Mouse (Mus musculus): ENCODE results near the gene Bfar. TPM values are rescaled to one million over a fixed set of nuclear protein-coding genes. Genes with fewer than 3 reads are reported as not detected.

Gene Bfar
- total and polyA plus RNA-seq, 3 experiments = 43.1 to 44.4 (median 43.9) TPM

- Histone ChIP-seq H3K27me3 (replicated peaks) (no peaks in the 10 kb centered on the region), H3K9ac (ENCODE audit: insufficient read depth, low read depth) (no peak overlapping the region), H3K4me2 (ENCODE audit: insufficient read depth, low read depth, poor library complexity, severe bottlenecking) (no peak overlapping the region), H3K79me2 (replicated peaks; ENCODE audit: control insufficient read depth, extremely low read depth, insufficient read depth, poor library complexity, severe bottlenecking) (peaks cover 36% of the 10 kb centered on the region), H3K4me3 (replicated peaks in 1 of 3; ENCODE audit: low read depth in 2 of 3, low read length in 2 of 3, poor library complexity in 1 of 3) (no peak overlapping the region), H3K36me3 (replicated peaks in 1 of 2; ENCODE audit: control insufficient read depth in 1 of 2, insufficient read depth in 1 of 2, low read length in 1 of 2) (peaks cover 24 to 81% of the 10 kb centered on the region in 2 experiments), H3K27ac (ENCODE audit: insufficient read depth, low read depth) (no peak overlapping the region), H3K9me3 (replicated peaks; ENCODE audit: low read length) (no peaks in the 10 kb centered on the region), H3K4me1 (ENCODE audit: control insufficient read depth in 1 of 2, insufficient read depth in 2 of 2) (peaks cover 0 to 26% of the 10 kb centered on the region in 2 experiments; a peak in 2 of 4 replicates)
- no peak for TF ChIP-seq USF1 (IDR thresholded peaks at IDR 0.05; ENCODE audit: low read depth, low read length)
- in situ Hi-C loops (cut with MboI; ENCODE audit: low pct_ligation_motif_present, low pct_unique_long_range_greater_than_20kb, low sequenced_read_pairs) (no loop called here), dilution Hi-C loops (cut with MboI; ENCODE audit: extremely low pct_ligation_motif_present, extremely low pct_unique_long_range_greater_than_20kb, low sequenced_read_pairs) (no loop called here)
- no peak for DNase-seq (ENCODE audit: extremely low read depth)
Observed at GRCm38 (mm10) chr16:13678601-13679319, 7.1 kb downstream of the Bfar start.

GRCm38 (mm10) chr16:13698998-13699397, 27.3 kb downstream of the Bfar start:
- Histone ChIP-seq H3K36me3 (replicated peaks in 1 of 2; ENCODE audit: control insufficient read depth in 1 of 2, insufficient read depth in 1 of 2, low read length in 1 of 2) (peaks cover 75 to 92% of the 10 kb centered on the region in 2 experiments), H3K4me1 (ENCODE audit: control insufficient read depth in 1 of 2, insufficient read depth in 2 of 2) (no peaks in the 10 kb centered on the region), H3K9ac (ENCODE audit: insufficient read depth, low read depth) (no peak overlapping the region), H3K27me3 (replicated peaks) (no peaks in the 10 kb centered on the region), H3K4me2 (ENCODE audit: insufficient read depth, low read depth, poor library complexity, severe bottlenecking) (no peak overlapping the region), H3K9me3 (replicated peaks; ENCODE audit: low read length) (no peaks in the 10 kb centered on the region), H3K79me2 (replicated peaks; ENCODE audit: control insufficient read depth, extremely low read depth, insufficient read depth, poor library complexity, severe bottlenecking) (no peaks in the 10 kb centered on the region), H3K4me3 (replicated peaks in 1 of 3; ENCODE audit: low read depth in 2 of 3, low read length in 2 of 3, poor library complexity in 1 of 3) (no peak overlapping the region), H3K27ac (ENCODE audit: insufficient read depth, low read depth) (no peak overlapping the region)
- no peak for TF ChIP-seq JUN (IDR thresholded peaks at IDR 0.05; ENCODE audit: insufficient read depth, low read depth, low read length)
- TF ChIP-seq RAD21 (IDR thresholded peaks at IDR 0.05; ENCODE audit: low read depth, low read length) = peak; percentile 32
- no peak for TF ChIP-seq JUND (conservative IDR thresholded peaks at IDR 0.05; ENCODE audit: low read depth, low read length)
- no peak for TF ChIP-seq MEF2A (IDR thresholded peaks at IDR 0.05; ENCODE audit: borderline replicate concordance, low read depth, low read length)
- no peak for TF ChIP-seq HCFC1 (IDR thresholded peaks at IDR 0.05; ENCODE audit: low read depth, low read length)
- TF ChIP-seq ZC3H11A (IDR thresholded peaks at IDR 0.05; ENCODE audit: low read depth, low read length) = no peak
- TF ChIP-seq CTCF (conservative IDR thresholded peaks at IDR 0.05 in 1 of 2, IDR thresholded peaks at IDR 0.05 in 1 of 2; ENCODE audit: low read depth in 2 of 2, low read length in 2 of 2) = peak; percentile 43 to 96; a peak in 3 of 4 replicates
- no peak for TF ChIP-seq MYC (IDR thresholded peaks at IDR 0.05; ENCODE audit: low read depth, low read length)
- TF ChIP-seq ZNF384 (IDR thresholded peaks at IDR 0.05; ENCODE audit: low read depth, low read length) = no peak
- no peak for TF ChIP-seq POLR2A (IDR thresholded peaks at IDR 0.05; ENCODE audit: low read depth, low read length)
- in situ Hi-C loops (cut with MboI; ENCODE audit: low pct_ligation_motif_present, low pct_unique_long_range_greater_than_20kb, low sequenced_read_pairs) = no loop called here
- dilution Hi-C loops (cut with MboI; ENCODE audit: extremely low pct_ligation_motif_present, extremely low pct_unique_long_range_greater_than_20kb, low sequenced_read_pairs) = no loop called here
- DNase-seq (ENCODE audit: extremely low read depth) = peak; percentile 31

- in situ Hi-C loops (cut with MboI; ENCODE audit: low pct_ligation_motif_present, low pct_unique_long_range_greater_than_20kb, low sequenced_read_pairs) (no loop called here), dilution Hi-C loops (cut with MboI; ENCODE audit: extremely low pct_ligation_motif_present, extremely low pct_unique_long_range_greater_than_20kb, low sequenced_read_pairs) (no loop called here)
- Histone ChIP-seq H3K27me3 (replicated peaks) (no peaks in the 10 kb centered on the region), H3K4me3 (replicated peaks in 1 of 3; ENCODE audit: low read depth in 2 of 3, low read length in 2 of 3, poor library complexity in 1 of 3) (no peak overlapping the region), H3K36me3 (replicated peaks in 1 of 2; ENCODE audit: control insufficient read depth in 1 of 2, insufficient read depth in 1 of 2, low read length in 1 of 2) (peaks cover 54 to 84% of the 10 kb centered on the region in 2 experiments), H3K4me1 (ENCODE audit: control insufficient read depth in 1 of 2, insufficient read depth in 2 of 2) (no peaks in the 10 kb centered on the region), H3K9me3 (replicated peaks; ENCODE audit: low read length) (no peaks in the 10 kb centered on the region), H3K79me2 (replicated peaks; ENCODE audit: control insufficient read depth, extremely low read depth, insufficient read depth, poor library complexity, severe bottlenecking) (no peaks in the 10 kb centered on the region), H3K4me2 (ENCODE audit: insufficient read depth, low read depth, poor library complexity, severe bottlenecking) (no peak overlapping the region), H3K27ac (ENCODE audit: insufficient read depth, low read depth) (no peak overlapping the region), H3K9ac (ENCODE audit: insufficient read depth, low read depth) (no peak overlapping the region)
- DNase-seq (ENCODE audit: extremely low read depth) = no peak
- TF ChIP-seq ZKSCAN1 (IDR thresholded peaks at IDR 0.05; ENCODE audit: borderline replicate concordance, low read depth, low read length) (no peak), HCFC1 (IDR thresholded peaks at IDR 0.05; ENCODE audit: low read depth, low read length) (no peak), MYC (IDR thresholded peaks at IDR 0.05; ENCODE audit: low read depth, low read length) (no peak), ETS1 (conservative IDR thresholded peaks at IDR 0.05; ENCODE audit: low read depth, low read length) (no peak), BHLHE40 (IDR thresholded peaks at IDR 0.05; ENCODE audit: low read depth, low read length) (no peak), POLR2AphosphoS2 (IDR thresholded peaks at IDR 0.05; ENCODE audit: low read depth, low read length) (no peak), JUN (IDR thresholded peaks at IDR 0.05; ENCODE audit: insufficient read depth, low read depth, low read length) (no peak), EP300 (IDR thresholded peaks at IDR 0.05; ENCODE audit: low read length) (no peak), MAFK (IDR thresholded peaks at IDR 0.05; ENCODE audit: insufficient replicate concordance, low read length) (no peak), SMC3 (IDR thresholded peaks at IDR 0.05; ENCODE audit: low read depth, low read length) (no peak), KAT2A (IDR thresholded peaks at IDR 0.05; ENCODE audit: insufficient replicate concordance, low read length) (no peak), CTCF (conservative IDR thresholded peaks at IDR 0.05 in 1 of 2, IDR thresholded peaks at IDR 0.05 in 1 of 2; ENCODE audit: low read depth in 2 of 2, low read length in 2 of 2) (no peak), E2F4 (IDR thresholded peaks at IDR 0.05; ENCODE audit: insufficient replicate concordance, low read depth, low read length) (no peak), JUND (conservative IDR thresholded peaks at IDR 0.05; ENCODE audit: low read depth, low read length) (no peak), ELF1 (IDR thresholded peaks at IDR 0.05; ENCODE audit: low read depth, low read length) (no peak), ZNF384 (IDR thresholded peaks at IDR 0.05; ENCODE audit: low read depth, low read length) (no peak), GABPA (IDR thresholded peaks at IDR 0.05; ENCODE audit: insufficient replicate concordance, low read depth, low read length) (no peak), MXI1 (IDR thresholded peaks at IDR 0.05; ENCODE audit: low read depth, low read length) (no peak), CHD2 (IDR thresholded peaks at IDR 0.05; ENCODE audit: low read length) (no peak)
Observed at GRCm38 (mm10) chr16:13702184-13702583, 30.5 kb downstream of the Bfar start.

All from CH12.LX (cell line).